Mouse (Mus musculus) stomach, embryonic 16.5 days (tissue): ENCODE results near the gene Ptar1. TPM values are rescaled to one million over a fixed set of nuclear protein-coding genes. Genes with fewer than 3 reads are reported as not detected.
A peak's percentile ranks its signal among the peaks of the same experiment; 100 is the strongest.

Experiments
- ATAC-seq: fragments of 200-750 bp; cut with Nextera tagmentation; 2 replicates; pipeline ENCODE4 v1.8.0; 2017; ENCODE audit warnings: moderate number of reproducible peaks, moderate TSS enrichment; ENCODE audit not compliant: insufficient read depth, low FRiP score
- H3K27ac ChIP-seq: fragments of 300-500 bp; sonication (generic); 2 replicates; pipeline ENCODE4 v1.5.1; 2014; ENCODE audit warnings: low read length
- H3K27me3 ChIP-seq: fragments of 300-500 bp; sonication (generic); 2 replicates; pipeline ENCODE4 v1.6.1; 2014; ENCODE audit warnings: low read length, control low read depth, mixed read lengths; ENCODE audit not compliant: control insufficient read depth, insufficient read depth
- H3K36me3 ChIP-seq: fragments of 300-500 bp; sonication (generic); 2 replicates; pipeline ENCODE4 v1.6.1; 2014; ENCODE audit warnings: low read length; ENCODE audit not compliant: control insufficient read depth, insufficient read depth
- H3K4me1 ChIP-seq: fragments of 300-500 bp; sonication (generic); 2 replicates; pipeline ENCODE4 v1.6.1; 2014; ENCODE audit warnings: low read length, control low read depth, mixed read lengths; ENCODE audit not compliant: control insufficient read depth, insufficient read depth
- H3K4me2 ChIP-seq: fragments of 300-500 bp; sonication (generic); 2 replicates; pipeline ENCODE4 v1.6.1; 2014; ENCODE audit warnings: low read depth, low read length, mixed read lengths
- H3K4me3 ChIP-seq: fragments of 300-500 bp; sonication (generic); replicated peaks from 2 replicates; pipeline ENCODE4 v1.5.1; 2014; ENCODE audit warnings: mild to moderate bottlenecking, low read length
- H3K9ac ChIP-seq: fragments of 300-500 bp; sonication (generic); 2 replicates; pipeline ENCODE4 v1.6.1; 2014; ENCODE audit warnings: low read length
- H3K9me3 ChIP-seq: fragments of 300-500 bp; sonication (generic); replicated peaks from 2 replicates; pipeline ENCODE4 v1.6.1; 2016; ENCODE audit warnings: low read length, control low read depth; ENCODE audit not compliant: control insufficient read depth
- WGBS: fragments of 180-500 bp; shearing (Covaris S2); extraction: QIAGEN DNeasy Blood & Tissue Kit; methylation state at CpG from one replicate; pipeline ENCODE4 v1.1.7; 2014; 5-methylcytosine and 5-hydroxymethylcytosine counted together
- polyA plus RNA-seq: library from polyadenylated mRNA; unstranded; fragments of >200 nt; fragmentation: Nextera tagmentation; extraction: Ambion mirVana; gene quantifications from 2 replicates; pipeline ENCODE4 v1.2.1, GENCODE M21; 2015

Gene Ptar1
- polyA plus RNA-seq, 1 experiment from 2014 or later: 5.4 TPM

- Histone ChIP-seq H3K27me3 (no peaks in the 10 kb centered on the region), H3K36me3 (peaks cover 7% of the 10 kb centered on the region; the same call in 1 of the 2 replicates), H3K4me1 (no peaks in the 10 kb centered on the region), H3K4me3 (no peak overlapping the region), H3K27ac (no peak overlapping the region), H3K9me3 (no peaks in the 10 kb centered on the region), H3K4me2 (no peak overlapping the region), H3K9ac (no peak overlapping the region)
- ATAC-seq: no peak
- 91% methylated on average over 10 of the region's 10 CpGs for WGBS
Observed at GRCm38 (mm10) chr19:23702896-23703295, 15.7 kb downstream of the Ptar1 start.

- peaks cover 9% of the 10 kb centered on the region; the same call in 1 of the 2 replicates for H3K36me3 ChIP-seq
- no peaks in the 10 kb centered on the region for H3K4me1 ChIP-seq
- no peak overlapping the region for H3K4me3 ChIP-seq
- H3K9ac ChIP-seq: no peak overlapping the region
- H3K9me3 ChIP-seq: no peaks in the 10 kb centered on the region
- 92% methylated on average over 5 of the region's 5 CpGs for WGBS
- H3K4me2 ChIP-seq: no peak overlapping the region
- H3K27me3 ChIP-seq: no peaks in the 10 kb centered on the region
- no peak for ATAC-seq
- H3K27ac ChIP-seq: no peak overlapping the region
Observed at GRCm38 (mm10) chr19:23705383-23705782, 18.2 kb downstream of the Ptar1 start.

GRCm38 (mm10) chr19:23746506-23746905, 59.3 kb downstream of the Ptar1 start:
- no peak for ATAC-seq
- Histone ChIP-seq H3K4me2 (no peak overlapping the region), H3K4me1 (no peaks in the 10 kb centered on the region)

GRCm38 (mm10) chr19:23757011-23757410, 69.8 kb downstream of the Ptar1 start:
- H3K36me3 ChIP-seq: no peaks in the 10 kb centered on the region
- ATAC-seq: no peak
- WGBS: 7% methylated on average over 7 of the region's 7 CpGs
- no peak overlapping the region for H3K27ac ChIP-seq
- no peaks in the 10 kb centered on the region for H3K9me3 ChIP-seq
- H3K9ac ChIP-seq: no peak overlapping the region
- H3K4me1 ChIP-seq: peaks cover 4% of the 10 kb centered on the region; the same call in 1 of the 2 replicates
- peak overlapping the region; percentile 20; the same call in 1 of the 2 replicates for H3K4me2 ChIP-seq
- no peak overlapping the region for H3K4me3 ChIP-seq
- peaks cover 8% of the 10 kb centered on the region for H3K27me3 ChIP-seq

More at GRCm38 (mm10) chr19:23746506-23746905, 59.3 kb downstream of the Ptar1 start:
- 68% methylated on average over 3 of the region's 3 CpGs for WGBS
- H3K9me3 ChIP-seq: no peaks in the 10 kb centered on the region
- H3K4me3 ChIP-seq: no peak overlapping the region
- no peak overlapping the region for H3K9ac ChIP-seq
- no peak overlapping the region for H3K27ac ChIP-seq
- H3K36me3 ChIP-seq: no peaks in the 10 kb centered on the region
- H3K27me3 ChIP-seq: no peaks in the 10 kb centered on the region

GRCm38 (mm10) chr19:23757961-23758553, 70.8 kb downstream of the Ptar1 start:
- H3K9ac ChIP-seq: peak overlapping the region; percentile 85
- peaks cover 4% of the 10 kb centered on the region; the same call in 1 of the 2 replicates for H3K4me1 ChIP-seq
- peak overlapping the region; percentile 94 for H3K4me2 ChIP-seq
- no peaks in the 10 kb centered on the region for H3K9me3 ChIP-seq
- no peaks in the 10 kb centered on the region for H3K36me3 ChIP-seq
- peak overlapping the region; percentile 84 for H3K27ac ChIP-seq
- peak overlapping the region; percentile 73 for H3K4me3 ChIP-seq
- ATAC-seq: peak; percentile 87
- WGBS: under 1% methylated on average over 40 of the region's 40 CpGs
- H3K27me3 ChIP-seq: peaks cover 8% of the 10 kb centered on the region

- Histone ChIP-seq H3K9me3 (no peaks in the 10 kb centered on the region), H3K9ac (peak within 1 kb of the TSS; percentile 85), H3K27me3 (peaks cover 8% of the 10 kb centered on the region), H3K36me3 (no peaks in the 10 kb centered on the region), H3K27ac (peak within 1 kb of the TSS; percentile 84), H3K4me1 (peaks cover 4% of the 10 kb centered on the region; the same call in 1 of the 2 replicates), H3K4me3 (peak within 1 kb of the TSS; percentile 73), H3K4me2 (peak within 1 kb of the TSS; percentile 94)
- peak; percentile 84 for ATAC-seq
- under 1% methylated on average over 79 of the region's 98 CpGs for WGBS
Observed at GRCm38 (mm10) chr19:23758554-23759321, 71.5 kb downstream of the Ptar1 start, which contains the start of gene Apba1. TSS of gene Apba1 (plus strand) at chr19:23758887.

GRCm38 (mm10) chr19:23759322-23759945, 72.2 kb downstream of the Ptar1 start:
- H3K27ac ChIP-seq: peak overlapping the region; percentile 13; the same call in 1 of the 2 replicates
- H3K9me3 ChIP-seq: no peaks in the 10 kb centered on the region
- peak overlapping the region; percentile 85 for H3K9ac ChIP-seq
- peaks cover 4% of the 10 kb centered on the region; the same call in 1 of the 2 replicates for H3K4me1 ChIP-seq
- WGBS: 3% methylated on average over 17 of the region's 17 CpGs
- no peak for ATAC-seq
- no peaks in the 10 kb centered on the region for H3K36me3 ChIP-seq
- H3K4me3 ChIP-seq: peak overlapping the region; percentile 73
- H3K27me3 ChIP-seq: peaks cover 8% of the 10 kb centered on the region
- peak overlapping the region; percentile 94 for H3K4me2 ChIP-seq

GRCm38 (mm10) chr19:23763371-23763770, 76.1 kb downstream of the Ptar1 start:
- no peaks in the 10 kb centered on the region for H3K36me3 ChIP-seq
- 84% methylated on average over 6 of the region's 6 CpGs for WGBS
- H3K4me1 ChIP-seq: peaks cover 4% of the 10 kb centered on the region; the same call in 1 of the 2 replicates
- H3K27ac ChIP-seq: no peak overlapping the region
- H3K4me3 ChIP-seq: no peak overlapping the region
- no peak overlapping the region for H3K9ac ChIP-seq
- no peak for ATAC-seq
- no peak overlapping the region for H3K4me2 ChIP-seq
- no peaks in the 10 kb centered on the region for H3K9me3 ChIP-seq
- peaks cover 8% of the 10 kb centered on the region for H3K27me3 ChIP-seq

- Histone ChIP-seq H3K9me3 (no peaks in the 10 kb centered on the region), H3K4me2 (no peak overlapping the region), H3K4me1 (peaks cover 4% of the 10 kb centered on the region; the same call in 1 of the 2 replicates), H3K27ac (no peak overlapping the region), H3K36me3 (no peaks in the 10 kb centered on the region), H3K9ac (no peak overlapping the region), H3K4me3 (no peak overlapping the region), H3K27me3 (peaks cover 8% of the 10 kb centered on the region)
- no peak for ATAC-seq
- 76% methylated on average over 2 of the region's 2 CpGs for WGBS
Observed at GRCm38 (mm10) chr19:23764051-23764450, 76.8 kb downstream of the Ptar1 start.
